Mouse (Mus musculus) midbrain, embryonic 13.5 days (tissue): ENCODE data around the gene Vav2. TPM values are rescaled to one million over a fixed set of nuclear protein-coding genes. Genes with fewer than 3 reads are reported as not detected.

Source experiments
- ATAC-seq: fragments of 200-750 bp; cut with Nextera tagmentation; 2 replicates; pipeline ENCODE4 v1.8.0; 2017; ENCODE audit warnings: mild to moderate bottlenecking, moderate TSS enrichment, moderate library complexity
- H3K27ac ChIP-seq: fragments of 300-500 bp; sonication (generic); 2 replicates; pipeline ENCODE4 v1.5.1; 2015; ENCODE audit warnings: inconsistent platforms, mild to moderate bottlenecking, moderate library complexity
- H3K27me3 ChIP-seq: fragments of 300-500 bp; sonication (generic); 2 replicates; pipeline ENCODE4 v1.6.1; 2015; ENCODE audit warnings: mild to moderate bottlenecking, inconsistent platforms
- H3K36me3 ChIP-seq: fragments of 300-500 bp; sonication (generic); 2 replicates; pipeline ENCODE4 v1.6.1; 2015; ENCODE audit warnings: mild to moderate bottlenecking, inconsistent platforms
- H3K4me1 ChIP-seq: fragments of 300-500 bp; sonication (generic); replicated peaks from 2 replicates; pipeline ENCODE4 v1.6.1; 2015; ENCODE audit warnings: inconsistent platforms
- H3K4me2 ChIP-seq: fragments of 300-500 bp; sonication (generic); replicated peaks from 2 replicates; pipeline ENCODE4 v1.6.1; 2015; ENCODE audit warnings: moderate library complexity, mild to moderate bottlenecking, inconsistent platforms
- H3K4me3 ChIP-seq: fragments of 300-500 bp; sonication (generic); replicated peaks from 2 replicates; pipeline ENCODE4 v1.5.1; 2015; ENCODE audit warnings: mild to moderate bottlenecking, inconsistent platforms
- H3K9ac ChIP-seq: fragments of 300-500 bp; sonication (generic); replicated peaks from 2 replicates; pipeline ENCODE4 v1.6.1; 2015; ENCODE audit warnings: mild to moderate bottlenecking, inconsistent platforms
- H3K9me3 ChIP-seq: fragments of 300-500 bp; sonication (generic); 2 replicates; pipeline ENCODE4 v1.6.1; 2016; ENCODE audit warnings: mild to moderate bottlenecking, inconsistent platforms
- WGBS: fragments of 180-500 bp; shearing (Covaris S2); methylation state at CpG from one replicate; pipeline ENCODE4 v1.1.7; 2015; 5-methylcytosine and 5-hydroxymethylcytosine counted together
- polyA plus RNA-seq: library from polyadenylated mRNA; unstranded; fragments of >200 nt; fragmentation: Nextera tagmentation; extraction: Ambion mirVana; gene quantifications from 2 replicates; pipeline ENCODE4 v1.2.1, GENCODE M21; 2015

Vav2 gene
- polyA plus RNA-seq, 1 experiment from 2014 or later: 15.4 TPM

DNA sequence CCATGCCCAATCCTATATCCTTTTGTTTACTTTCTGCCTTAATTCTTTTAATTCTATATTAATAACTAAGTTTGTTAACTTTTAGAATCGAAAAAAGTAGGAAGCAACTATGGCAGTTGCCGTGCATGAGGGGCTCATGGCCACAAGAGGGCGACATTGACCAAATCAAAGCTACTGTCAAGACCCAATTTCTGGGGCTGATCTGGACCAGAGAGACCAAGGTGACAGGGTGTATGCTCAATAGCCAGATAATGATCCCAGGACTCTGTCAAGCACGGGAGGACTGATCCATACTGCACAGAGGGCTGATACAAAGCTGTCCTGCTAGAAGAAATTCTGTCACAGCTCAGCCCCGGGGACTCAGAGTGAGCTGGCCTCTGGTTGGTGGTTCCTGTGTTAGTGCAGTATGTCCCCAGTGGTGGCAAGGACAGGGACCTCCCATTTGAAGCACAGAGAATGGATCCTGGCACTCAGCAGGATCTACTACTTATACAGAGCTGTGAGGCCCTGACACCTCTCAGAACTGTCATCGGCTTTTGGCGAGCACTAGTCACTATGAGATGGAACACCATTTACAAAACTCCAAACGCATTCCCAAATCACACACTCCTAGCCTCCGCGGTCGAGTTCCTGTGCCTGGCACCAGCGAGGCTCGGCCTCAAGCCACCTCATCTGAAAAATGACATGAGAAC lies 145.8 kb downstream of the Vav2 start:
- 72% methylated on average over 13 of the region's 13 CpGs for WGBS
- peak; percentile 80 for ATAC-seq
- H3K4me2 ChIP-seq: no peak overlapping the region
- H3K9ac ChIP-seq: no peak overlapping the region
- no peaks in the 10 kb centered on the region for H3K27me3 ChIP-seq
- H3K27ac ChIP-seq: no peak overlapping the region
- peaks cover 77% of the 10 kb centered on the region for H3K36me3 ChIP-seq
- H3K4me3 ChIP-seq: no peak overlapping the region
- H3K4me1 ChIP-seq: no peaks in the 10 kb centered on the region
- H3K9me3 ChIP-seq: no peaks in the 10 kb centered on the region

DNA sequence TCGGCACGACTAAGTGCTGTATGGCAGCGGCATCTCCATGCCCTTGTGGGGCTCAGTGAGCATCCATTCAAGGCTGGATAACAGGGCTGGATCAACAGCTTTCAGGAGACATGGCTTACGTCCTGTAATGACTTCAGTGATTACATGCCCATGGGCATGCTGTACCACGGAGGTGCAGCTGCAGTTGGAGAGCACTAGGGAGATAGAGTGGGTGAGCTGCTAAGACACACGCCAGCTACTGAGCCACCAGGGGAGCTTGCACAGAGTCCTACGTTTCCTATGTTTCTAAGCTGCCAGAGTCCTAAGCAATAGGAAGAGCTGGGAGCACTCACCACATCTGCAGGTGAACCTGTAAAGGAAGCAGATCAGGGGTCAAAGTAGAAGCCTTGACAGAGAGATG lies 148.0 kb downstream of the Vav2 start:
- no peak overlapping the region for H3K4me2 ChIP-seq
- 95% methylated on average over 7 of the region's 7 CpGs for WGBS
- ATAC-seq: no peak
- no peak overlapping the region for H3K4me3 ChIP-seq
- H3K4me1 ChIP-seq: no peaks in the 10 kb centered on the region
- no peak overlapping the region for H3K27ac ChIP-seq
- H3K36me3 ChIP-seq: peaks cover 85% of the 10 kb centered on the region
- H3K9ac ChIP-seq: no peak overlapping the region
- no peaks in the 10 kb centered on the region; the same call in 1 of the 2 replicates for H3K9me3 ChIP-seq
- no peaks in the 10 kb centered on the region for H3K27me3 ChIP-seq

DNA sequence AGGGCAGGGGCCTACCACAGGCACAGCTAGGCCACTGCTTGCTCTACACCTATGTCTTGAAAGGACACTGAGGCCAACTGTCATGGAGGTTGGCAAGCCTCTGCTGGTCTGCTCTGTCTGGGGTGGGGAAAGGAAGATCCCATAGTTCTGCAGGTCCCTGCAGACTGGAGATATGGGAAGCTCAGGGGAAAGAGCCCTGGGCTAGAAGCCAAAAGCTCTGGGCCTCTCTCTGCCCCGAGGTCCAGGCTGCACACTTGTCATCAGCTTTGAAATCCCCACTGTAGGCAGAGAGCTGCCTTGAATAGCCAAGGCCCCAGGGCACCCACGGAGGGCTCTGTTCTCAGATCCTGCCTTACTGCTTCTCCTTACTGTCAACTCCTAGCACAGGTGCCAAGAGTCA lies 158.5 kb downstream of the Vav2 start:
- Histone ChIP-seq H3K27ac (no peak overlapping the region), H3K4me3 (no peak overlapping the region), H3K9me3 (no peaks in the 10 kb centered on the region; the same call in 1 of the 2 replicates), H3K9ac (no peak overlapping the region), H3K27me3 (no peaks in the 10 kb centered on the region), H3K4me2 (no peak overlapping the region), H3K36me3 (peaks cover 85% of the 10 kb centered on the region), H3K4me1 (no peaks in the 10 kb centered on the region)
- no peak for ATAC-seq
- WGBS: 81% methylated on average over 2 of the region's 2 CpGs

DNA sequence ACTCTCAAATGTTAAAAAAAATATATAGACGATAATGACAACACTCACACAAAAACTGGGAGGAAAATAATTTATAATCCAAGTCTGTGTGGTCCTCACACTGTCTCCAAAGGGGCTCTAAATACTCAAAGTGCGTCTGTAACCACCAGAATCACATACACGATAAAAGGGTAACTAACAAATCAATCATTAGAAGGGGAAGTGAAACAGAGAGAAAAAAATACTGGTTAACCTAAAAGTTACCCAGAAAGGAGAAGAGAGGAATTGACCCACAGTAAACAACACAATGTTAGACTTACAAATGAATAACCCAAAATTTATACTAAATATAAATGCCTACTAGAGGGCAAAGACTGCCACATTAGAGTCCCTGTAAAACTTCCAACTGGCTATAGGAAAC lies 161.0 kb downstream of the Vav2 start:
- Histone ChIP-seq H3K9me3 (no peaks in the 10 kb centered on the region; the same call in 1 of the 2 replicates), H3K4me2 (no peak overlapping the region), H3K9ac (no peak overlapping the region), H3K4me1 (no peaks in the 10 kb centered on the region), H3K27ac (no peak overlapping the region), H3K27me3 (no peaks in the 10 kb centered on the region), H3K4me3 (no peak overlapping the region), H3K36me3 (peaks cover 90% of the 10 kb centered on the region)
- no peak for ATAC-seq
- 94% methylated on average over 3 of the region's 3 CpGs for WGBS

DNA sequence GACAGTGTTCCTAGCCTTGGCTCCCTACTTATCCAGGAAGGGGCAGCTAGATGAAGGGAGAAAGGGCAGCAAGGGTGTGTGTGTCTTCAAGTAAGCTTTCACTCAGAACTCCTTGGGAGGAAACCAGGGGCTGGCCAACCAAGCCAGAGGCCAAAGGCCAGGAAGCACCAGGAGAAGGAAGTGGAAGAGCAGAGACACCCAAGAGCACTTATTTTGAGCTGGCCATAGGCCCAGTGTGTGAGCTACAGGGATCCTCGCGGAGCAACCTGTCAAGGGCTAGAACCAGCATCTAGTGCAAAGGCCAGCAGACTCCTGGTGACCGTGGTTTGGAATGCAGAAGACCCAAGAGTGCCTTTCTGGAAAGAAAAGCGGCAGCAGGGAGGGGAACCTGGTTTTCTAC lies 163.8 kb downstream of the Vav2 start:
- ATAC-seq: no peak
- Histone ChIP-seq H3K9me3 (no peaks in the 10 kb centered on the region), H3K9ac (no peak overlapping the region), H3K4me1 (no peaks in the 10 kb centered on the region), H3K4me3 (no peak overlapping the region), H3K36me3 (peaks cover 65% of the 10 kb centered on the region), H3K27me3 (no peaks in the 10 kb centered on the region), H3K27ac (no peak overlapping the region), H3K4me2 (no peak overlapping the region)
- 90% methylated on average over 4 of the region's 4 CpGs for WGBS

DNA sequence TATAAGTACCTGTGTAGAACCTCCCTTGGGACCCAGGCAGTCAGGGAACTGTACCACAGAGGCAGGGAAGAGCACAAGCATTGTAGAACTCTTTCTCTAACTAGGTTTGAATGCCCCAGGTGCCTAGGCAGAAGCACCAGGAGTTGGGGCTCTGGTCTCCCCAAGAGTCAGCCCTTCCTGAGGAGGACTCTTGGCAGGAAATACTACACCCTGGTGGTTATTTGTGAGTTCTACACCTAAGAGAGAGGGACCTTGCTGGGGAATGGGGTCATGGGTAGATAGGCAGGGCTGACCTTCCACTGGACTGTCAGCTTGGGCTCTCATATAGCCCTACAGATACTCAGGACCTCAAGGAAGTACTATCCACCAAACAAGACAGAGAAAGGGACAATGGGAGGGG lies 175.4 kb downstream of the Vav2 start:
- Histone ChIP-seq H3K27ac (no peak overlapping the region), H3K9me3 (no peaks in the 10 kb centered on the region), H3K4me2 (no peak overlapping the region), H3K36me3 (no peaks in the 10 kb centered on the region), H3K4me3 (no peak overlapping the region), H3K27me3 (no peaks in the 10 kb centered on the region), H3K4me1 (no peaks in the 10 kb centered on the region), H3K9ac (no peak overlapping the region)
- ATAC-seq: no peak

DNA sequence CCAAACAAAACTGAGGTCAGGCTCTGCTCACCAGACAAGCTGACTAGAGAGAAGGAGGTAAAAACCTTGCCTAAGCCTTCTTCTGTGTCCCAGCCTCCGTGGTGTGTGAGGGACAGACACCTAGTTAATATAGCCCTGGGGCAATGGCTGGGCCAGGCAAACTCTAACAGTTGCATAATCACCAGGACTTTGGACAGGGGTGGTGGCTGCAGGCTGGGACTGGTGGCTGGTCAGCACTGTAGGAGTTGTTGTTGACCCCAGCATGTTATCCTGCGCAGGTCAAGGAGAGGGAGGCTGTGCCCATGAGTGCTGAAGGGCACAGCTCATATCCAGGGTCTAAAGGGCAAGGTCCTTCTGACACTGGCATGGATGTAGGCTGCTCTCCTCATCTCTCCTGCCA lies 178.6 kb downstream of the Vav2 start, which contains the start of gene Sardh:
Gene Sardh (minus strand): TSS at position 127 of the 400 bp plus-strand sequence.
- H3K36me3 ChIP-seq: no peaks in the 10 kb centered on the region
- no peaks in the 10 kb centered on the region for H3K27me3 ChIP-seq
- no peaks in the 10 kb centered on the region for H3K9me3 ChIP-seq
- no peak for ATAC-seq
- no peak within 1 kb of the TSS for H3K9ac ChIP-seq
- H3K4me3 ChIP-seq: no peak within 1 kb of the TSS
- 91% methylated on average over 2 of the region's 2 CpGs for WGBS
- H3K4me2 ChIP-seq: no peak within 1 kb of the TSS
- no peaks in the 10 kb centered on the region for H3K4me1 ChIP-seq
- no peak within 1 kb of the TSS for H3K27ac ChIP-seq

DNA sequence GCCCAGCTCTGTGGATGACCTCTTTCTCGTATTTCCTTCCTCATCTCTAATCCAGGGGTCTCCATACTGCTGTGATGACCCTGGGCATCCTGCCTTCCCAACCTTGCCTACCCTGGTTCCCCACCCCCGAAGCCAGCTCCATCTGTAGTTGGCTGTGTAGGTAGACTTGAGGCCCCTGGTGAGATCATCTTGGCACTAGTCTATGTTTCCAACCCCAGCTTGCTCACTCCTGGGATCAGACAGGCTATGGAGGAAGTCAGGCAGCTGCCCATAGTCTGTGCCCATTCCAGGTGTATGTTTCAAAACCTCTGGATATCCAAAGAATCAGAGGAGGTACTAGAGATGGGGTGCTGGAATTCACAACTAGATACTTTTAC lies 179.4 kb downstream of the Vav2 start:
- Histone ChIP-seq H3K27me3 (no peaks in the 10 kb centered on the region), H3K9ac (no peak overlapping the region), H3K4me1 (no peaks in the 10 kb centered on the region), H3K27ac (no peak overlapping the region), H3K9me3 (no peaks in the 10 kb centered on the region), H3K4me2 (no peak overlapping the region), H3K36me3 (no peaks in the 10 kb centered on the region), H3K4me3 (no peak overlapping the region)
- ATAC-seq: no peak
- 61% methylated on average over 2 of the region's 2 CpGs for WGBS

DNA sequence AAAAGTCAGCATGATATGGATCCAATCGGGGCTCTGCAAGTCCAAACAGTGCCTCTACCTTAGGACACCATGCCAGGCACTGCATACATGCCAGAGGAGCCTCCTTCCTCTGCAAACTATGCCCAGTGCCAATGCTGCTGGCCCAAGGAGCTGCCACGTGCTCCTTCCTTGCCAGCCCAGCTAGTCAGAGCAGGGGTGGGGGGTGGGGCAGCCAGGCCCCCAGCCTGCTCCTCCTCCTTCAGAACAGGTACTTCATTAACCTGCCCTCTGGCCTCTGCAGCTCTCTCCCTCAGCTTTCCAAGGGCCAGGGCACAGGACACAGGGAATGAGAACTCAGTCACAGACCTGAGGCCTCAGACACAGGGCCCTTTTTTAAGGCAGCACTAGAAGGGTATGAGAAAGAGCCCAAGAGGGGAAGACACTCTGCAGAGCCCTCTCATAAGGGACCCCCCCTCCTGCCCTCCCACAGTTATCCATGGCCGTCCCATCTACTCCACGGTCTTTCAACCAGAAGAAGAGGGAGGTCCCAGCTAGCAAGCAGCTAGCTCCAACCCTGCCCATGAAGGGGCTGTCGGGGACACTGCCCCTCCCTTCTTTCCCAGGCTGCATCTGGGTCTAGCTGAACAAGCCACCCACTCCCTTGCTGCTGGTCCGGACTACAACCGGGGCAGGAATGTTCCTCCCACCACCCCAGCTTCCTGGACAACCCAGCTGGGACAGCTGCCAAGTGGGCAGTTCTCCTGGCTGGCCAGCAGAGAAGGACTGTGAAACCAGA lies 179.9 kb downstream of the Vav2 start:
- WGBS: 39% methylated on average over 7 of the region's 7 CpGs
- Histone ChIP-seq H3K36me3 (no peaks in the 10 kb centered on the region), H3K4me3 (no peak overlapping the region), H3K9ac (no peak overlapping the region), H3K4me1 (no peaks in the 10 kb centered on the region), H3K4me2 (0 out of 2 replicates have a peak overlapping the region, but pooled peaks have one; percentile 9), H3K27me3 (no peaks in the 10 kb centered on the region), H3K9me3 (no peaks in the 10 kb centered on the region), H3K27ac (no peak overlapping the region)
- ATAC-seq: peak; percentile 45

DNA sequence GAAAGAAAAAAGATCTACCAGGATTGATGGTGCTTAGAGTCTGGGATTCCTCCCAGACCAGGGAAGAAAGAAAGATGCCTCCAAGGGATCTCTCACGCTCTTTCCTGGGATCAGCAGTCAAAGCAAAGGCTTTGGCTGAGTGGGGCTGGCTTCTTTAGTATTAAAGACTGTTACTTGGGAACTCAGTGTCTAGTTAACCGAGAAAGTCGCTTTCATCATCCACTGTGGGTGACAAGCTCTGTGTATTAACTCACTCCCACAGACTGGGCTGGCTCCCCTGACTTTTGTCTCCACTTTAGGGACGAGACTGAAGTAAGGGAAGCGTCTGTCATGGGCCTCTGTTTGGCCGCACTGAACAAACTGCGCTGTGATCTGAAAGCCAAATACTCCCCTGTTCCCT lies 180.9 kb downstream of the Vav2 start:
- H3K27me3 ChIP-seq: no peaks in the 10 kb centered on the region
- H3K4me3 ChIP-seq: no peak overlapping the region
- H3K9ac ChIP-seq: no peak overlapping the region
- WGBS: 71% methylated on average over 7 of the region's 7 CpGs
- ATAC-seq: no peak
- no peaks in the 10 kb centered on the region for H3K36me3 ChIP-seq
- H3K9me3 ChIP-seq: no peaks in the 10 kb centered on the region
- H3K27ac ChIP-seq: no peak overlapping the region
- H3K4me1 ChIP-seq: no peaks in the 10 kb centered on the region
- H3K4me2 ChIP-seq: no peak overlapping the region

DNA sequence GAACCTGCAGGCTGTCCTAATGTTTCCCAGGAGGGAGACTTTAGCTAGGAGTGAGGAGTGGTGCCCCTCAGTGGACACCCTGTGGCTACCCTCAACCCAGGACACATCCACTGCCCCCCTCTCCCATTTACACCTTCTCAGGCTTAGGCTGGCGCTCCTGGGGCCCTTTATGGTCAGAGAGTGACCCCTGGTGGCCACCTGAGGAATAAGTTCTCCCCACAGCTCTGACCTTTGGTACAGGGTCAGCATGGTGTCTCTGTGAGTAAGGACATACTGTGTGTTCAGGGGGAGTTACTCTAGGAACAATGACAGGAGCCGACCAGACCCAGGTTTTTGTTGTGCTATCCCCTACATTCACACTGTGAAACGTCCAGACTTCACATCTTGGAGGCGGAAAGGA lies 189.5 kb downstream of the Vav2 start:
- no peak overlapping the region for H3K27ac ChIP-seq
- peak; percentile 75 for ATAC-seq
- 18% methylated on average over 4 of the region's 4 CpGs for WGBS
- no peaks in the 10 kb centered on the region for H3K27me3 ChIP-seq
- no peak overlapping the region for H3K4me3 ChIP-seq
- no peaks in the 10 kb centered on the region for H3K36me3 ChIP-seq
- 0 out of 2 replicates have a peak, but pooled peaks cover 1% of the 10 kb centered on the region for H3K4me1 ChIP-seq
- no peak overlapping the region for H3K4me2 ChIP-seq
- H3K9me3 ChIP-seq: no peaks in the 10 kb centered on the region
- no peak overlapping the region for H3K9ac ChIP-seq

DNA sequence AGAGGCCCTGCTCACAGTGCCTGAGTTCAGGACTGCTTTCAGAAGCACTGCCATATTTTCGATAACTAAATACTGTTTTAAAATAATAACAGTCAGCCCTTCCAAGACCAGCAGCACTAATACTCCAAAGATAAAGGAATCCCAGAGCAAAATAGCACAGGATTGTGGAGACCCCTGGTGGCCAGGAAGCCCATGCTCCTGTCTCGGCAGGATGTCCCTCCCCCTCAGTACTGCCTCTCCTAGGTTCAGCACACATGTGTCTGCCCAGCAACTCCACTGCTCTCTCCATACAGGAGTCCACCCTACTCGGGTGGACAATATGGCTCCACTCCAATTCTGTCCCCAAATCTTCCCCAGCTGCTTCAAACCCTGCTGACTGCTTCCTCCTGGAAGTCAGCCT lies 191.1 kb downstream of the Vav2 start:
- Histone ChIP-seq H3K27ac (no peak overlapping the region), H3K4me3 (no peak overlapping the region), H3K27me3 (no peaks in the 10 kb centered on the region), H3K4me1 (0 out of 2 replicates have a peak, but pooled peaks cover 4% of the 10 kb centered on the region), H3K4me2 (no peak overlapping the region), H3K36me3 (no peaks in the 10 kb centered on the region), H3K9me3 (no peaks in the 10 kb centered on the region), H3K9ac (no peak overlapping the region)
- ATAC-seq: peak; percentile 67
- 23% methylated on average over 3 of the region's 3 CpGs for WGBS
